Mouse (Mus musculus) thymus, postnatal 4 days (tissue): Measurements from ENCODE around the gene Fadd.

ENCODE experiments used
- DNase-seq: peaks from one replicate; pipeline ENCODE4 v3.0.0; 2021

The Fadd gene

DNA sequence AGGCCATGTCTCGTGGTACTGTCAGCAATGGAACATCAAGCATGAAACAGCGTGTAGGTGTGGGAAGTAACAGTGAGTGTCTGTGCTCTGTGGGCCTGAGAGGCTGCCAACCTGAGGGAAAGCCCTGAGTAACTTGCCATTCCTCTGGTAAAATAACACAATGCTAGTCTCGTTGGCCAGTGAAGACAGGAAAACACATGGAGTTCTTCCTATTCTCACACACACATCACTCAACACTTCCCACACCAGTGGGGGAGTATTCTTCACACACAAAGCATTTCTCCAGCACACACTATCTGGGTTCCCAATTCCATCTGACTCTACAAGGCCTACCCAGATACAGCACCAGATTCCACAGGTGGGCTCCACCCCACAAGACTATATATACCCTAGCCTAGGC, 52.4 kb downstream of the Fadd start:
- no peak for DNase-seq

- no peak for DNase-seq
Observed at GRCm38 (mm10) chr7:144527723-144528221, 54.5 kb downstream of the Fadd start.
